Mouse (Mus musculus) brown adipose tissue, adult 24 weeks (tissue): ENCODE results near the gene Rapgef1. TPM values are rescaled to one million over a fixed set of nuclear protein-coding genes. Genes with fewer than 3 reads are reported as not detected.

Source experiments
- H3K27ac ChIP-seq: fragments of 200-500 bp; replicated peaks from 2 replicates; pipeline ENCODE4 v1.5.1; 2012; ENCODE audit warnings: low read depth, mild to moderate bottlenecking, low read length
- H3K4me1 ChIP-seq: fragments of 200-500 bp; 2 replicates; pipeline ENCODE4 v1.6.1; 2012; ENCODE audit warnings: low read length, mixed read lengths; ENCODE audit not compliant: control insufficient read depth, insufficient read depth, insufficient read length
- H3K4me3 ChIP-seq: fragments of 200-500 bp; 2 replicates; pipeline ENCODE4 v1.5.1; 2012; ENCODE audit warnings: low read depth, mild to moderate bottlenecking, low read length, moderate library complexity; ENCODE audit not compliant: insufficient read depth
- polyA plus RNA-seq: library from polyadenylated mRNA; stranded (reverse); fragments of >200 nt; gene quantifications from 2 replicates; pipeline ENCODE4 v1.2.4, GENCODE M21; 2012; ENCODE audit not compliant: missing spikeins, insufficient read depth, insufficient read length

Rapgef1 gene
- polyA plus RNA-seq, 1 experiment = 19.1 TPM

DNA sequence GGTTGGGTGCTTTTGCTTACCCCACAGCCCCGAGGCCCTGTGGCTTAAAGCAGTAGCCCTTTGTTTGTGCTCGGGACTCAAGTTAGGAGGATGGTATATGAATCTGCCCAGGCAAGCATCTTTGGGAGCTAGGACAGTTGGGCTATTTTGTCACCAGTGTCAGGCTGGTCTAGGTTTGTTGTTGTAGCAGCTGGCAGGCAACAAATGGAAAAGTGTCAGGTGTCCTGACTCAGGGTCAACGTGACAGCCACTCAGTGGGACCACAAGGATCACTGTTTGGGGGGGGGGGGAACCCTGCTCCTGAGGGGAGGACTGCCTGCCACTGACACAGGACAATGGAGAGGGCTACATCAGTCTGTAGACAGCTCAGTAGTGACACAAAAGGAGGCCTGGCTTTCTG lies 91.5 kb downstream of the Rapgef1 start:
- no peak overlapping the region for H3K4me3 ChIP-seq
- H3K4me1 ChIP-seq = 0 out of 2 replicates have a peak, but pooled peaks cover 3% of the 10 kb centered on the region
- H3K27ac ChIP-seq = no peak overlapping the region

GRCm38 (mm10) chr2:29711877-29712276 lies 92.4 kb downstream of the Rapgef1 start:
- no peak overlapping the region; the same call in 1 of the 2 replicates for H3K27ac ChIP-seq
- 0 out of 2 replicates have a peak, but pooled peaks cover 3% of the 10 kb centered on the region for H3K4me1 ChIP-seq
- no peak overlapping the region for H3K4me3 ChIP-seq

GRCm38 (mm10) chr2:29713501-29713900 lies 94.0 kb downstream of the Rapgef1 start:
- Histone ChIP-seq H3K4me3 (no peak overlapping the region), H3K4me1 (0 out of 2 replicates have a peak, but pooled peaks cover 3% of the 10 kb centered on the region), H3K27ac (no peak overlapping the region)

- Histone ChIP-seq H3K4me1 (0 out of 2 replicates have a peak, but pooled peaks cover 3% of the 10 kb centered on the region), H3K4me3 (no peak overlapping the region), H3K27ac (no peak overlapping the region)
These were observed 94.6 kb downstream of the Rapgef1 start for GRCm38 (mm10) chr2:29714127-29714526.

- Histone ChIP-seq H3K27ac (no peak overlapping the region), H3K4me1 (0 out of 2 replicates have a peak, but pooled peaks cover 9% of the 10 kb centered on the region), H3K4me3 (no peak overlapping the region)
These were observed 96.6 kb downstream of the Rapgef1 start for GRCm38 (mm10) chr2:29716143-29716542.

GRCm38 (mm10) chr2:29716691-29717090 lies 97.2 kb downstream of the Rapgef1 start:
- H3K4me1 ChIP-seq = 0 out of 2 replicates have a peak, but pooled peaks cover 6% of the 10 kb centered on the region
- H3K27ac ChIP-seq = no peak overlapping the region
- no peak overlapping the region for H3K4me3 ChIP-seq

DNA sequence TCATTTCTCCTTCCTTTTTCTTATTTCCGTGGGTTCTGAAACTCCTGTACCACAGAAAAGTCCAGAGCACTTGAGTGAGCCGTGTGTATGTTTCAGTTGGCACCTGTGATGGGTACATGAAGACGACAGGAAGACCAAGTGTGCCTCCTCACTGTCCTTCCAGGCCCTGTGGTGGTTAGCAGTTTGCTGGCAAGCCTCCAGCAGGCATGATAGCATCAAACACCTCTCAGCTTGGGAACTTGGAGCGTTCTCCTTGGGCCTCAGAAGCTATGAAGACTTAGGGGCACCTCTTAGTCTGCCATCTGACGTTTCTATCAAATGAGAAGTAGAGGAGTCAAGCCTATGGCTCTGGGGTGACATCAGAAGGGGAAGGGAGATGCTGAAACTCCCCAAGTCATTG lies 99.1 kb downstream of the Rapgef1 start:
- Histone ChIP-seq H3K4me3 (no peak overlapping the region), H3K4me1 (0 out of 2 replicates have a peak, but pooled peaks cover 6% of the 10 kb centered on the region), H3K27ac (no peak overlapping the region)

DNA sequence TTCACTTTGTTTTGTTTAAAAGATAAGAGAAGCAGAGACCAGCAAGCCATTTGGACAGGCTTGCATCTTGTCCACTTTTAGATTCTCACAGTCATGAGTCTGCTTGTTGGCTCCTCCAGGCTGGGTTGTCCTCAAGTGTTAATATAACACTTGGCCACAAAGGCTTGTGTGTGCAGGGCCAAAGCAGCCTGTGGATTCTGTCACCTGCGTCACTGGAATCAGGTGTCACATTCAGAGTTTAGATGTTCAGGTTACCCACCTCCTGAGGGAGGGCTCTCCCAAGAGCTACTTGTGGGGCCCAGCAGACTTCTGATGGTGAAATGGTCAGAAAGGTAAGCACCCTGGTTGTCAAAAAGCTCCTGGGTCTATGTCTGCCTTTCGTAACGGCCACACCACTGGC lies 103.6 kb downstream of the Rapgef1 start:
- Histone ChIP-seq H3K27ac (no peak overlapping the region), H3K4me3 (no peak overlapping the region), H3K4me1 (peaks cover 6% of the 10 kb centered on the region; the same call in 1 of the 2 replicates)

- no peak overlapping the region for H3K4me3 ChIP-seq
- H3K27ac ChIP-seq = no peak overlapping the region
- peaks cover 6% of the 10 kb centered on the region; the same call in 1 of the 2 replicates for H3K4me1 ChIP-seq
These were observed 105.3 kb downstream of the Rapgef1 start for GRCm38 (mm10) chr2:29724664-29725365.

- Histone ChIP-seq H3K4me3 (no peak overlapping the region), H3K4me1 (no peaks in the 10 kb centered on the region; the same call in 1 of the 2 replicates), H3K27ac (no peak overlapping the region)
These were observed 110.0 kb downstream of the Rapgef1 start for GRCm38 (mm10) chr2:29729500-29729899.

GRCm38 (mm10) chr2:29731545-29731944 lies 112.0 kb downstream of the Rapgef1 start:
- no peak overlapping the region for H3K4me3 ChIP-seq
- no peak overlapping the region for H3K27ac ChIP-seq
- H3K4me1 ChIP-seq = no peaks in the 10 kb centered on the region; the same call in 1 of the 2 replicates

GRCm38 (mm10) chr2:29732559-29732958 lies 113.0 kb downstream of the Rapgef1 start:
- H3K4me3 ChIP-seq = no peak overlapping the region
- H3K4me1 ChIP-seq = no peaks in the 10 kb centered on the region; the same call in 1 of the 2 replicates
- H3K27ac ChIP-seq = no peak overlapping the region

DNA sequence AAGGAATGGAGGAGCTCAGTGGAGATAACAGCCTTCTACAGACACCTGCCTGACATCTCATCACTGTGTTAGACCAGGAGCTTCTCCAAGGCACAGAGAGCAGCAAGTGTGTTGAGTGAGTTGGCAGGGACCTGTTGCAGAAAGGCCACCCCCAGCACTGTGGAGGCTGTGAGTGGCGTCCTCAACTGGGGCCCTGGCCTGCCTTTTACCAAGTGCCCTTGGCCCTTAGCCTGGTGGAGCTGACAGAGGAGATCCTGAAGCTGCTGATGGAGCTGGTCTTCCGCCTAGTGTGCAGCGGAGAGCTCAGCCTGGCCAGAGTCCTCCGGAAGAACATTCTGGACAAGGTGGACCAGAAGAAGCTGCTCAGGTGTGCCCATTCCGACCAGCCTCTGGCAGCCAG lies 113.8 kb downstream of the Rapgef1 start:
- H3K4me1 ChIP-seq = no peaks in the 10 kb centered on the region
- H3K4me3 ChIP-seq = no peak overlapping the region
- no peak overlapping the region for H3K27ac ChIP-seq

DNA sequence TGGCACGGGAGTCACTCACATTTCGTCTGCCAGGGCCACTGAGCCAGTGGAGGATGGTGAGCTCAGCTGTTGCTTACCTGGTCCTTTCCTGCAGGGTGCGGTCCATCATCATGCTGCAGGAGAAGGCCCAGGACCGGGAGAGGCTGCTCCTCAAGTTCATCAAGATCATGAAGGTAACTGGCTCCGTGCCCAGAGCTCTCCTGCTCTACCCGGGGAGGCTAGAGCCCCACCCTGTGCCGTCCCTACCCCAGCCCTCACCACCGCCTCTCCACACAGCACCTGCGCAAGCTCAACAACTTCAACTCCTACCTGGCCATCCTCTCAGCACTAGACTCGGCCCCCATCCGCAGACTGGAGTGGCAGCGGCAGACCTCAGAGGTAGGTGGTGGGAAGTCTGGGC lies 116.2 kb downstream of the Rapgef1 start:
- no peak overlapping the region for H3K27ac ChIP-seq

GRCm38 (mm10) chr2:29737209-29737925 lies 117.8 kb downstream of the Rapgef1 start:
- no peak overlapping the region for H3K4me3 ChIP-seq
- no peaks in the 10 kb centered on the region for H3K4me1 ChIP-seq
- H3K27ac ChIP-seq = no peak overlapping the region

More for the DNA sequence above, 116.2 kb downstream of the Rapgef1 start:
- no peak overlapping the region for H3K4me3 ChIP-seq
- H3K4me1 ChIP-seq = no peaks in the 10 kb centered on the region
